Mouse (Mus musculus) bone marrow macrophage, adult 2 months (primary cell): ENCODE measurements at regions not wholly inside any gene's neighbourhood (a gene's known extent, or its start where the extent isn't known, plus 50 kb on each side); places are given as distances from the start of the nearest gene placed in this dataset.

ENCODE experiments used
- CTCF ChIP-seq: IDR thresholded peaks from 2 replicates; pipeline ENCODE4 v1.5.1; 2012; ENCODE audit warnings: low read depth, mild to moderate bottlenecking, low read length, moderate library complexity
- POLR2A ChIP-seq: IDR thresholded peaks from 2 replicates; pipeline ENCODE4 v1.6.1; 2012; ENCODE audit warnings: mild to moderate bottlenecking, low read depth, low read length, borderline replicate concordance

DNA sequence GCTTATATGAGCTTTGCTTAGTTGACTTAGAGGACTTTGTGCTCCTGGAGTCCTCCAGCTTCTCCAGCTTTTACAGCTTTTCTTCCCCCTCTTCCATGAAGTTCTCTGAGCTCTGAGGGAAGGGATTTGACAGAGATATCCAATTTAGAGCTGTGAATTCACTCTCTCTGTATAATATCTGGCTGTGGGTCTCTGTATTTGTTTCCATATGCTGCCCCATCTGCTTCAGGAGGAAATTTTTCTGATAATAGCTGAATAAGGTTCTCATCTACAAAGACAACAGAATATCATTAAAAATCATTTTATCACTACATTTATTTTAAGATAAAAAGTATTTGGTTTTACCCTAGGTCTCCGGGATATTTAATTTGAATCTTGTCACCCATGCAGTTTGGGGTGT is 85.3 kb downstream of the Olfr721-ps1 start:
- no peak for TF ChIP-seq CTCF
- TF ChIP-seq POLR2A, result no peak
